Mouse (Mus musculus) C2C12 (cell line): ENCODE data around the gene Ltk.

Experiments
- CEBPB ChIP-seq: IDR thresholded peaks from one replicate; pipeline ENCODE4 v1.6.1; 2011; ENCODE audit warnings: low read depth, mild to moderate bottlenecking, control low read depth, moderate library complexity
- CTCF ChIP-seq: IDR thresholded peaks from one replicate; pipeline ENCODE4 v1.5.1; 2011; ENCODE audit not compliant: control insufficient read depth, insufficient read depth, insufficient read length
- MAX ChIP-seq: IDR thresholded peaks from one replicate; pipeline ENCODE4 v1.6.1; 2011; ENCODE audit warnings: mild to moderate bottlenecking, control low read depth
- MYOD1 ChIP-seq: IDR thresholded peaks from one replicate; pipeline ENCODE4 v1.6.1; 2011; ENCODE audit warnings: low read depth; ENCODE audit not compliant: control insufficient read depth, insufficient read length
- USF1 ChIP-seq: IDR thresholded peaks from one replicate; pipeline ENCODE4 v1.6.1; 2011; ENCODE audit warnings: low read depth, mild to moderate bottlenecking, control low read depth, moderate library complexity

DNA sequence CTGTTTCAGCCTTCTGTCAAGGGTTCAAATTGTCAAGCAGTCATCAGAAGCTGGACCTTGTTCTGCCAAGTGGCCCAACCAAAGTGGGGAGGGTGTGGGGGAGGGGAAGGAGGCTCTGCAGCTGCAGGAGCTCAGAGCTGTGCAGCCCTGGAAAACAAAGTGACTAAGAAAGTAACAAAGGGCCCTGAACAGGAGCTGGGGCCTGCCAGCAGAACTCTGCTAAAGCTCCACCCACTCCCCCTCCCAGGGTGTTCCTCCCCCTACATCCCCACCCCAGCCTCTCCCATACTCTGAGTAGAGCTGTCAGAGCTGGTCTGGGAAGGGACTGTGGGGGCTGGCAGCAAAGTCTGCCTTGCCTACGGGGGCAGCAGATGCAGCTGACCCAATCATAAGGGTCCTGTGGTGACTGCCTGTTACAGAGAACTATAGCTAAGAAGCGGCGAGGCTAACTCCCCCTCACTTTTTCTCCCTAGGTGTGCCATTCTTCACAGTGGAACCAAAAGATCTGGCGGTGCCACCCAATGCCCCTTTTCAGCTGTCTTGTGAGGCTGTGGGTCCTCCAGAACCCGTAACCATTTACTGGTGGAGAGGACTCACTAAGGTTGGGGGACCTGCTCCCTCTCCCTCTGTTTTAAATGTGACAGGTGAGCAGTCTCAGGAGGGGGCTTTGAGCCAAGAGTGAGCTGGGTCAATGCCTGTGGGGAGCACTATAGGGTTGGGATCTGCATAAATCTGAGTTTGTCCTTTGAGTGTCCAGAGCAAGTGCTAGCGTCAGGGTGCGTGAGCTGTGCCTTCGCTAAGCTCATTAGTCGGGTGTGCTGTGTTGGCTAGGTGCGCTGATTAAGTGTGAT is 42.8 kb upstream of the Ltk start:
- TF ChIP-seq MAX (no peak), CTCF (no peak), MYOD1 (no peak), USF1 (no peak), CEBPB (no peak)
